Mouse (Mus musculus) stomach, postnatal 0 days (tissue): Measurements from ENCODE around the gene Atp10a. TPM values are rescaled to one million over a fixed set of nuclear protein-coding genes. Genes with fewer than 3 reads are reported as not detected.
"Not testable (repeated sequence)": the region's sequence is repeated elsewhere in the genome, so short reads cannot be mapped to it uniquely, and the experiment has no call there.

Experiments
- ATAC-seq: fragments of 200-750 bp; cut with Nextera tagmentation; 2 replicates; pipeline ENCODE4 v1.8.0; 2017; ENCODE audit not compliant: low FRiP score, low TSS enrichment
- DNase-seq: peaks from one replicate; pipeline ENCODE4 v3.0.0-alpha.2; 2016; ENCODE audit warnings: low spot score
- H3K27ac ChIP-seq: fragments of 300-500 bp; sonication (generic); replicated peaks from 2 replicates; pipeline ENCODE4 v1.5.1; 2014; ENCODE audit warnings: mild to moderate bottlenecking, control low read depth
- H3K27me3 ChIP-seq: fragments of 300-500 bp; sonication (generic); 2 replicates; pipeline ENCODE4 v1.6.1; 2014; ENCODE audit warnings: low read length; ENCODE audit not compliant: control insufficient read depth, insufficient read depth
- H3K36me3 ChIP-seq: fragments of 300-500 bp; sonication (generic); 2 replicates; pipeline ENCODE4 v1.6.1; 2014; ENCODE audit warnings: low read length, mixed read lengths; ENCODE audit not compliant: control insufficient read depth, insufficient read depth
- H3K4me1 ChIP-seq: fragments of 300-500 bp; sonication (generic); replicated peaks from 2 replicates; pipeline ENCODE4 v1.6.1; 2014; ENCODE audit warnings: antibody characterized with exemption; ENCODE audit not compliant: control insufficient read depth, insufficient read depth
- H3K4me2 ChIP-seq: fragments of 300-500 bp; sonication (generic); replicated peaks from 2 replicates; pipeline ENCODE4 v1.6.1; 2014; ENCODE audit warnings: low read depth, mild to moderate bottlenecking, control low read depth, moderate library complexity
- H3K4me3 ChIP-seq: fragments of 300-500 bp; sonication (generic); 2 replicates; pipeline ENCODE4 v1.5.1; 2014; ENCODE audit warnings: low read depth, low read length, control low read depth
- H3K9ac ChIP-seq: fragments of 300-500 bp; sonication (generic); 2 replicates; pipeline ENCODE4 v1.6.1; 2014; ENCODE audit warnings: mild to moderate bottlenecking, low read length, control low read depth, mixed read lengths
- H3K9me3 ChIP-seq: fragments of 300-500 bp; sonication (generic); 2 replicates; pipeline ENCODE4 v1.6.1; 2016; ENCODE audit warnings: low read length; ENCODE audit not compliant: control insufficient read depth
- CTCF ChIP-seq: IDR thresholded peaks from 2 replicates; pipeline ENCODE4 v1.5.1; 2016; ENCODE audit warnings: antibody characterized with exemption, low read depth, mild to moderate bottlenecking, moderate library complexity
- EP300 ChIP-seq: optimal IDR thresholded peaks from 2 replicates; pipeline ENCODE3; 2016; ENCODE audit warnings: antibody characterized with exemption
- WGBS: fragments of 180-500 bp; shearing (Covaris S2); extraction: QIAGEN DNeasy Blood & Tissue Kit; methylation state at CpG from one replicate; pipeline ENCODE4 v1.1.7; 2014; 5-methylcytosine and 5-hydroxymethylcytosine counted together
- polyA plus RNA-seq: library from polyadenylated mRNA; unstranded; fragments of >200 nt; fragmentation: Nextera tagmentation; extraction: Ambion mirVana; gene quantifications from 2 replicates; pipeline ENCODE4 v1.2.1, GENCODE M21; 2015

Gene Atp10a
- polyA plus RNA-seq, 1 experiment from 2014 or later = 1.7 TPM

DNA sequence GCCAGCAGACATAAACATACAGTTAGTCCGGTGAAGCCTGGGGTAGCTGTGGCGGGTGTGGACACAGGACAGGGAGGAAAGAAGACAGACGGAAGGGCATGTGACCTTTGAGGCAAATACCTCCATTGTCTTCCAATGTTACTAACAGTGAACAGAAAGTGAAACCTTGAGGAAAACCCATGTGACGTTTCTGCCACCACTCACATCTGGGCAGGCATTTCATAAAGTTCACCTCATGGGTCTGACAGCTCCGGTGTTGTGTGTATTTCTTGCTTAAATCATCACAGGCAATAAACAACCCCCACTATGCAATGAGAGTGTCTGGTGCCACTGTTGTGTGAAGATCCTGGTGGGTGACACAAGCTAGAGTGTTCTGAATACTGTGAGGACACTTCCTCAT, 173.1 kb downstream of the Atp10a start:
- no peaks in the 10 kb centered on the region for H3K4me1 ChIP-seq
- H3K36me3 ChIP-seq = no peaks in the 10 kb centered on the region; the same call in 1 of the 2 replicates
- no peak for TF ChIP-seq EP300
- TF ChIP-seq CTCF = no peak
- no peaks in the 10 kb centered on the region for H3K27me3 ChIP-seq
- H3K9ac ChIP-seq = no peak overlapping the region
- 75% methylated on average over 5 of the region's 5 CpGs for WGBS
- H3K4me2 ChIP-seq = no peak overlapping the region
- H3K27ac ChIP-seq = no peak overlapping the region
- DNase-seq (no peak), ATAC-seq (no peak)
- H3K4me3 ChIP-seq = no peak overlapping the region
- H3K9me3 ChIP-seq = no peaks in the 10 kb centered on the region

DNA sequence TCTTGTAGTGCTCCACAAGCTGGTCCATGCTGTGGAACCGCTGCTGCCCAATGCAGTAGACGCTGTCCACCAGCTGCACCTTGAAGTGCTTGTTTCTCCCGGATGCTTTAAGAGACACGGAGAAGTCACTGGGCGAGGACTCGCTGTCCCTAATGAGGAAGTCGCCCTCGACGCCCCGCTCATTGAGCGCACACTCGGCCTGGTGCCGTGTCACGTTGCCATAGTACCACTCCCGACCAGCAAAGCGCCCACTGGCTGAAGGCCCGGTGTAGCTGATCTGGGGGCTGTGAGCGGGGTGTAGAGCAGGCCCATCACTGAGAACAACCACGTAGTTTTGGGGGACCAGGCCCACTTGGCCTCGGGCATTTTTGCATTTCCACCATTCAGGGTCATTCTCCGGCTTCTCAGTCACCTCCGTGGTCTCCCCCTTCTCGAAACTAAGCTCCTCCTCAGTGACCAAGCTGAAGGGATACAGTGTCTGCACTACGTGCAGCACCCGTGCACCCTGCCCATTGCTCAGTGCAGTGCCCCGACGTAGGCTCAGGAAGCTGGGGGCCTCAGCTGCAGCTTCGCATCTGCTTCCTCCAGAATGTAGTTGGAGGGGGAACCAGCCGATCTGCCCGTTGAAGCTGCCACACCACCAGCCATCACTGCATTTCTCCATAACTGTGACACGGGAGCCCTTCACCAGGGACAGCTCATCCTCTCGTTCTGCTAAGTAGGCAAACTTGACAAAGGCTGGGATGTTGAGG, 181.1 kb downstream of the Atp10a start:
- H3K27ac ChIP-seq, H3K4me1 ChIP-seq, DNase-seq, H3K9me3 ChIP-seq, H3K27me3 ChIP-seq, H3K4me3 ChIP-seq, ATAC-seq, H3K4me2 ChIP-seq, H3K36me3 ChIP-seq, H3K9ac ChIP-seq: not testable (repeated sequence)
- 93% methylated on average over 32 of the region's 32 CpGs for WGBS

DNA sequence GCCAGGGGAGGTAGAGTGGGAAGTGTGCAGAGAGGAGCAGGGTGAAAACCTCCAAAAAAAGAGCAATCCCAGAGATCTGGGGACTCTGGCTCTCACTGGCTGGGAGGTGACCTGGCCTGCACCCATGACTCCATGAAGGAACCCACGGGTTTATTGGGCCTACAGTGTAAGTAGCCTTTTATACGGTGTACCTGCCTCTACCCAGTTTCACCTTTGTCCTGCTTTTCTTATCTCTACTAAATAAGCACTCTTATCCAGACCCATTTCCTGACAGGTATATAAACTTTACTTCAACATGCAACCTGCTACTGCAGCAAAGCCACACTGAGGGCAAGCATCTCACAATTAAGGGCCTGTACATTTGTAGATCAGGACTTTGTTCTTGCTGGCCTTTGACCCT, 184.4 kb downstream of the Atp10a start:
- no peak overlapping the region for H3K4me2 ChIP-seq
- no peak overlapping the region for H3K9ac ChIP-seq
- DNase-seq (no peak), ATAC-seq (peak; percentile 73; the same call in 1 of the 2 replicates)
- H3K4me3 ChIP-seq = no peak overlapping the region
- peaks cover 3% of the 10 kb centered on the region; the same call in 1 of the 2 replicates for H3K4me1 ChIP-seq
- no peaks in the 10 kb centered on the region for H3K9me3 ChIP-seq
- no peak for TF ChIP-seq EP300
- TF ChIP-seq CTCF = no peak
- H3K36me3 ChIP-seq = no peaks in the 10 kb centered on the region
- H3K27ac ChIP-seq = no peak overlapping the region
- no peaks in the 10 kb centered on the region for H3K27me3 ChIP-seq
- WGBS = 39% methylated on average over 2 of the region's 2 CpGs

DNA sequence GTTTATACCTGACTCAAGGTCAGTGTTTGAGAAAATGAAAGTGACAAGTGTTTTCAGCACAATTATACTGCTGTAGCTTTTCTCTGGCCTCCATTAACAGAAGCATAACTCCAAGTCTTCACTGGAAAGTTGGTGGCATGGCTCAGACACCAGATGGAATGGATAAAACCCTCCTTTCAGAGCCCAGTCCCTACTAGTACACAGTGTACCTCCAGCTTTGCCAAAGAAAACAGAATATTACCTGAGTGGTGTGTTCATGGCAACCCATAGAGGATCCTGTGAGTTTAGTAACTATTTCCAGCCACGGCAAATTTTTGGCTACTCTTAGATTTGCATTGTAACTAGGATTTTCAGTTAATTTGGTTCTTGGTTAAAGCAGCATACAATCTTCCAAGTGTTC, 185.1 kb downstream of the Atp10a start:
- TF ChIP-seq CTCF (no peak), EP300 (no peak)
- no peak for DNase-seq
- Histone ChIP-seq H3K4me3 (no peak overlapping the region), H3K4me2 (no peak overlapping the region), H3K36me3 (no peaks in the 10 kb centered on the region), H3K9me3 (no peaks in the 10 kb centered on the region), H3K27me3 (no peaks in the 10 kb centered on the region), H3K27ac (no peak overlapping the region), H3K4me1 (peaks cover 3% of the 10 kb centered on the region; the same call in 1 of the 2 replicates), H3K9ac (no peak overlapping the region)
- ATAC-seq = no peak
- whole genome bisulfite sequencing = 90% methylated on average over 1 of the region's 1 CpGs

DNA sequence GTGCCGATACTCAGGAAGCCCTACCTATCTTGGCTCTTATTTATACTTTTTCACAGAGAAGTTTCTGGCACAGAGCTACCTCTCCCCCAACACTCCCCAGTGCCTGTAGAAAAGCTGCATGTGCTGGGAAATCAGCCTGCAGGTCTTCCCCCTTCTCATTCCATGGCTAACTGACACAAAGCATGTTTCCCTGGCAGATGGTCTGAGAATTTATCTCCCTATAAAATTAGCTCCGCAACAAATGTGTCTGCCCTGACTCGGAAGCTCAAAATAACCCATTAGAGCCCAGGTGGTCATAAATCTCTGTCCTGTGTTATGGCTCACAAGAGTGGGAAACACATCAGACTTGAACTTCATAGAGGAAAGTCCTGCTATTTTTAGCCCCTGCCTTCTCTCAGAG, 186.9 kb downstream of the Atp10a start:
- ATAC-seq (peak; percentile 45; the same call in 1 of the 2 replicates), DNase-seq (no peak)
- TF ChIP-seq EP300 (no peak), CTCF (no peak)
- Histone ChIP-seq H3K4me3 (no peak overlapping the region), H3K27me3 (no peaks in the 10 kb centered on the region), H3K4me1 (peaks cover 3% of the 10 kb centered on the region; the same call in 1 of the 2 replicates), H3K36me3 (no peaks in the 10 kb centered on the region), H3K4me2 (no peak overlapping the region), H3K9ac (no peak overlapping the region), H3K9me3 (no peaks in the 10 kb centered on the region), H3K27ac (0 out of 2 replicates have a peak overlapping the region, but pooled peaks have one; percentile 18)
- 34% methylated on average over 3 of the region's 3 CpGs for WGBS

DNA sequence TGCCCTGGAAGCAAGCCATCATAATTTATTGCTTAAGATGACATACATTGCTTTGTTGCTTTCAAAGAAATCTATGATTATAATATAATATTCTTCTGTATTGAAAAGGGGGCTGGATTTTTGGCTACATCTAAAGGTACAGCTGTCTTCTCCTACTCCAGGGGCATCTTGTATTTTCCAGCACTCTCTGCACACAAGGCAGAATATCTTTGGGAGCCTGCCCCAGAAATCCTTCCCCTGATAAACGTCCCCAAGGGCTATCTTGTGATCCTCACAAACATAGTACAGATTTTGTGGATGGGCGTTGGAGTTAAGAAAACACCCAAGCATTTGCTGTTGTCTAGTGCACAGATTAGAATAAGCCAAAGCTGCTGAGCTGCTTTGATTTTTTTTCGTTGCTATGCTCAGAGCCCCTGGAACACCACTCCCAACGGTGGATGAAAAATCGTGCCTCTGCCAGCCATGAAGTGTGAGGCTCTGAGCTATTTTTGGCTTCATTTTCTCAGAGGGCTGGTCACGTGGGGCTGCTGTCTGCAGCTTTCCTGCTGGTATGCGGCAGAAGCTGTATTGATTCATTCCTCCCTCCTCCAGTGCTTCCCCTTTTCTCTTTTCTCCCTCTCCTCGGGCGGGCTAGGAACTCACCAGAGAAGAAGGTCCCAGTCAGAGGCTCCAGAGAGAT, 187.9 kb downstream of the Atp10a start:
- DNase-seq (peak; percentile 68), ATAC-seq (peak; percentile 92)
- Histone ChIP-seq H3K27me3 (no peaks in the 10 kb centered on the region), H3K36me3 (no peaks in the 10 kb centered on the region), H3K4me1 (peaks cover 3% of the 10 kb centered on the region; the same call in 1 of the 2 replicates), H3K9me3 (no peaks in the 10 kb centered on the region), H3K9ac (no peak overlapping the region), H3K27ac (peak overlapping the region; percentile 31; the same call in 1 of the 2 replicates), H3K4me3 (no peak overlapping the region), H3K4me2 (peak overlapping the region; percentile 37)
- TF ChIP-seq CTCF (no peak), EP300 (no peak)
- 0% methylated on average over 9 of the region's 9 CpGs for WGBS
